Mouse (Mus musculus): ENCODE measurements around the gene Dusp2.
"Not testable (repeated sequence)": the region's sequence is repeated elsewhere in the genome, so short reads cannot be mapped to it uniquely, and the experiment has no call there.

Dusp2 gene

GRCm38 (mm10) chr2:127335767-127336496 lies at the start of gene Dusp2:
TSS of gene Dusp2 (plus strand) at chr2:127336159.
- DNase-seq (ENCODE audit: low spot score), result peak; percentile 72

- no peak for DNase-seq (ENCODE audit: low spot score)
Observed at GRCm38 (mm10) chr2:127292250-127292649, 43.7 kb upstream of the Dusp2 start.

GRCm38 (mm10) chr2:127297001-127297805 lies 38.8 kb upstream of the Dusp2 start:
- DNase-seq (ENCODE audit: low spot score), result no peak

- no peak for DNase-seq (ENCODE audit: low spot score)
Observed at GRCm38 (mm10) chr2:127298056-127298455, 37.9 kb upstream of the Dusp2 start.

- no peak for DNase-seq (ENCODE audit: low spot score)
Observed at GRCm38 (mm10) chr2:127300701-127301100, 35.3 kb upstream of the Dusp2 start.

- DNase-seq (ENCODE audit: low spot score), result no peak
Observed at GRCm38 (mm10) chr2:127301883-127302282, 34.1 kb upstream of the Dusp2 start.

GRCm38 (mm10) chr2:127304192-127304591 lies 31.8 kb upstream of the Dusp2 start:
- DNase-seq (ENCODE audit: low spot score), result not testable (repeated sequence)

- DNase-seq (ENCODE audit: low spot score), result no peak
Observed at GRCm38 (mm10) chr2:127304609-127305210, 31.2 kb upstream of the Dusp2 start.

GRCm38 (mm10) chr2:127306123-127306522 lies 29.8 kb upstream of the Dusp2 start:
- DNase-seq (ENCODE audit: low spot score), result no peak

- DNase-seq (ENCODE audit: low spot score), result no peak
Observed at GRCm38 (mm10) chr2:127307179-127307578, 28.8 kb upstream of the Dusp2 start.

- DNase-seq (ENCODE audit: low spot score), result no peak
Observed at GRCm38 (mm10) chr2:127308660-127309059, 27.3 kb upstream of the Dusp2 start.

- no peak for DNase-seq (ENCODE audit: low spot score)
Observed at GRCm38 (mm10) chr2:127310246-127310645, 25.7 kb upstream of the Dusp2 start.

- no peak for DNase-seq (ENCODE audit: low spot score)
Observed at GRCm38 (mm10) chr2:127310685-127311084, 25.3 kb upstream of the Dusp2 start.

GRCm38 (mm10) chr2:127311193-127311592 lies 24.8 kb upstream of the Dusp2 start:
- no peak for DNase-seq (ENCODE audit: low spot score)

GRCm38 (mm10) chr2:127312801-127313200 lies 23.2 kb upstream of the Dusp2 start:
- DNase-seq (ENCODE audit: low spot score), result no peak

- DNase-seq (ENCODE audit: low spot score), result no peak
Observed at GRCm38 (mm10) chr2:127313878-127314277, 22.1 kb upstream of the Dusp2 start.

GRCm38 (mm10) chr2:127314467-127315154 lies 21.3 kb upstream of the Dusp2 start:
- no peak for DNase-seq (ENCODE audit: low spot score)

GRCm38 (mm10) chr2:127315155-127315470 lies 20.8 kb upstream of the Dusp2 start:
- no peak for DNase-seq (ENCODE audit: low spot score)

- no peak for DNase-seq (ENCODE audit: low spot score)
Observed at GRCm38 (mm10) chr2:127316431-127316830, 19.5 kb upstream of the Dusp2 start.

- no peak for DNase-seq (ENCODE audit: low spot score)
Observed at GRCm38 (mm10) chr2:127318136-127318535, 17.8 kb upstream of the Dusp2 start.

GRCm38 (mm10) chr2:127319071-127319470 lies 16.9 kb upstream of the Dusp2 start:
- no peak for DNase-seq (ENCODE audit: low spot score)

GRCm38 (mm10) chr2:127322671-127323285 lies 13.2 kb upstream of the Dusp2 start:
- no peak for DNase-seq (ENCODE audit: low spot score)
